22 mouse cellular contexts compared by ENCODE assay signal in genomic region chr5:105847726-105848125, GRCm38 (mm10).
"Had no signal": no experiment of that assay in that cellular context is flagged by ENCODE, and none has a peak within 500 bp of the region (broad histone marks: within the 10 kb centered on the region; RNA-seq: fewer than 3 reads in every experiment).

No protein-coding gene starts in this region.

- H3K4me3 ChIP-seq: heart, embryonic 13.5 days; heart, embryonic 15.5 days; hindbrain, embryonic 13.5 days; hindbrain, embryonic 15.5 days; kidney, embryonic 15.5 days; limb, embryonic 13.5 days; limb, embryonic 15.5 days; liver, embryonic 12.5 days had no signal

- H3K4me1 ChIP-seq: hindbrain, embryonic 15.5 days had no signal

- H3K27ac ChIP-seq: heart, embryonic 13.5 days; heart, embryonic 15.5 days; hindbrain, embryonic 13.5 days; hindbrain, embryonic 15.5 days; hindbrain, postnatal 0 days; kidney, embryonic 15.5 days; limb, embryonic 13.5 days; limb, embryonic 15.5 days; liver, embryonic 12.5 days; liver, embryonic 14.5 days had no signal

- H3K27me3 ChIP-seq: heart, embryonic 15.5 days; hindbrain, embryonic 13.5 days; hindbrain, embryonic 15.5 days; kidney, embryonic 15.5 days; limb, embryonic 13.5 days; limb, embryonic 15.5 days; liver, embryonic 12.5 days had no signal

- H3K36me3 ChIP-seq: heart, embryonic 13.5 days; heart, embryonic 15.5 days; hindbrain, embryonic 13.5 days; hindbrain, embryonic 15.5 days; kidney, embryonic 15.5 days; limb, embryonic 13.5 days; limb, embryonic 15.5 days; liver, embryonic 12.5 days had no signal

- DNase-seq: gastrocnemius, postnatal 14 days; gastrocnemius, postnatal 36 days; heart, adult 18-20 months; heart, postnatal 14 days; heart, postnatal 36 days; kidney, adult 11 months; kidney, adult 8-10 months; kidney, postnatal 14 days; kidney, postnatal 36 days; layer of hippocampus, adult 9-11 months; layer of hippocampus, postnatal 36 days; left cerebral cortex, postnatal 4 days had no signal
